Mouse (Mus musculus): ENCODE results near the gene Qpct. TPM values are rescaled to one million over a fixed set of nuclear protein-coding genes. Genes with fewer than 3 reads are reported as not detected.

Gene Qpct
- polyA plus RNA-seq, 1 experiment from 2014 or later: 53.8 TPM

DNA sequence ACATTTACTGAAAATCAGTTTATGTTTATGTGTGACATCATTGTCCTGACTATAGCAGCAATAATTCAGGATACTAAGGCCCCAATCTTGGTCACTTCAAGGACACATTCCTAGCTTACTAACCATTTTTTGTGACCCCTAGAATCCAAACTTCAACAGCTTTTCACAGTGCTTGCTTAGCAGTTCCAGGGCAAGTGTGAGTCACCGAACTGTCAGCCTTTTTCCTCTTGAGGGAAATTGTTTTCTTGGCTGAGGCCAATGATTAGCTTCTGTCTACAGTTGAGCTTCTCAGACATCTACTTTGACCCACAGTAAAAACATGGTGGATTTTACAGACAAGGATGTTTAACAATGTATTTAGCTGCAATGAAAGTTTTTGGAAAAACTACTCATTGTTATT lies 12.5 kb downstream of the Qpct start:
- 50% methylated on average over 1 of the region's 1 CpGs for WGBS (ENCODE audit: insufficient replicate concordance)
- no peak for TF ChIP-seq CTCF (IDR thresholded peaks at IDR 0.05; ENCODE audit: low read depth)
- TF ChIP-seq EP300 (IDR thresholded peaks at IDR 0.05; ENCODE audit: low read depth): no peak
- no peak overlapping the region for H3K27ac ChIP-seq (ENCODE audit: low read depth)

DNA sequence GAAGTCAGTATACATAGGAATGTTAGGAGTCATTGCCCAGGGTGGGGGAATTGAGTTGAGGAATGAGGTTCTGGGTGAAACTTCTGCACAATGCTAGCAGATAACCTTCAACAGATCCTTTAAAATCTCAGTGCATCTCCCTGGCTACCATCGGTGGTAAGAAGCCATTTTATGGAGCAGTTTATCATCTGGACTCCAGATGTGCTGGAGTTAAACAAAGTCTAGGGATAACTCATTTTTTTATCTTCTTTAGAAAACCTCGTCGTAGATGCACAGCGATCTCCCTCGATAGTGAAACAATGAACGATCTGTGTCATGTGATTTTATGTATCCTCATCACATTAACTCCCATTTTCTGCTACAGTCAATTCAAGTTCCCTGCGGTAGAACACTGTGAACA lies 16.9 kb downstream of the Qpct start:
- no peak overlapping the region for H3K9ac ChIP-seq (replicated peaks)
- WGBS (ENCODE audit: insufficient replicate concordance): 64% methylated on average over 7 of the region's 7 CpGs
- no peak overlapping the region for H3K4me3 ChIP-seq (ENCODE audit: low read depth, low read length)
- DNase-seq (no peak), ATAC-seq (no peak)
- TF ChIP-seq EP300 (IDR thresholded peaks at IDR 0.05; ENCODE audit: low read depth): no peak
- TF ChIP-seq CTCF (IDR thresholded peaks at IDR 0.05; ENCODE audit: low read depth): no peak
- H3K27me3 ChIP-seq (ENCODE audit: insufficient read depth, low read length): no peaks in the 10 kb centered on the region
- no peak overlapping the region for H3K4me2 ChIP-seq (ENCODE audit: low read depth, low read length)
- no peaks in the 10 kb centered on the region for H3K36me3 ChIP-seq (replicated peaks; ENCODE audit: insufficient read depth, low read length)
- peak overlapping the region; percentile 94 for H3K27ac ChIP-seq (ENCODE audit: low read depth)
- H3K4me1 ChIP-seq (ENCODE audit: insufficient read depth): peaks cover 5% of the 10 kb centered on the region
- no peaks in the 10 kb centered on the region for H3K9me3 ChIP-seq (ENCODE audit: low read length)

More for the DNA sequence above, 12.5 kb downstream of the Qpct start:
- Histone ChIP-seq H3K27me3 (ENCODE audit: insufficient read depth, low read length) (no peaks in the 10 kb centered on the region), H3K4me2 (ENCODE audit: low read depth, low read length) (no peak overlapping the region), H3K36me3 (replicated peaks; ENCODE audit: insufficient read depth, low read length) (no peaks in the 10 kb centered on the region), H3K4me3 (ENCODE audit: low read depth, low read length) (no peak overlapping the region), H3K9me3 (ENCODE audit: low read length) (no peaks in the 10 kb centered on the region), H3K9ac (replicated peaks) (no peak overlapping the region), H3K4me1 (ENCODE audit: insufficient read depth) (no peaks in the 10 kb centered on the region; the same call in 1 of the 2 replicates)
- DNase-seq: no peak
- no peak for ATAC-seq

DNA sequence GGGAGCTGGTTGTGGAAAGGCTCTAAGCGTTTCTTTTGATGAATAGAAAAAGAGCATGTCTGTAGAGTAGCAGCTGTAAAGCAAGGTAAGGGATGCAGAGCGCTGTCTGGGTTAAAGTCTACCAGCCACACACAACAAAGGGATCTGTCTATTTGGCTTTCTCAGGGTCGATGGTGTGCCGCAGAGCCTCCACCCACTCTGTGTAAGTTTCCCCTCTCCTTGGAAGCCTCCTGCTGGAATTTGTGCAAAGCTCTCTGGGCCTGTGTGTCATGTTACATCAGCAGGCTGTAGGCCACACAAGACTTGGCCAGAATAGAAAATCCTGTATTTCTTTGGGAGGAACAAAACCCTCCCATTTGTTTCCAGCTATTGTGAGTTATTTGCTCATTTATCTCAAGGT lies 17.3 kb downstream of the Qpct start:
- H3K4me2 ChIP-seq (ENCODE audit: low read depth, low read length): no peak overlapping the region
- peak; percentile 32; the same call in 1 of the 2 replicates for TF ChIP-seq CTCF (IDR thresholded peaks at IDR 0.05; ENCODE audit: low read depth)
- 0 out of 2 replicates have a peak, but pooled peaks have one; percentile 28 for TF ChIP-seq EP300 (IDR thresholded peaks at IDR 0.05; ENCODE audit: low read depth)
- H3K9ac ChIP-seq (replicated peaks): no peak overlapping the region
- H3K36me3 ChIP-seq (replicated peaks; ENCODE audit: insufficient read depth, low read length): no peaks in the 10 kb centered on the region
- WGBS (ENCODE audit: insufficient replicate concordance): 44% methylated on average over 4 of the region's 4 CpGs
- ATAC-seq: peak; percentile 71
- peak; percentile 33 for DNase-seq
- no peaks in the 10 kb centered on the region for H3K27me3 ChIP-seq (ENCODE audit: insufficient read depth, low read length)
- peak overlapping the region; percentile 94 for H3K27ac ChIP-seq (ENCODE audit: low read depth)
- H3K4me1 ChIP-seq (ENCODE audit: insufficient read depth): peaks cover 5% of the 10 kb centered on the region
- H3K4me3 ChIP-seq (ENCODE audit: low read depth, low read length): no peak overlapping the region
- H3K9me3 ChIP-seq (ENCODE audit: low read length): no peaks in the 10 kb centered on the region

- Histone ChIP-seq H3K9me3 (ENCODE audit: low read length) (no peaks in the 10 kb centered on the region), H3K4me1 (ENCODE audit: insufficient read depth) (peaks cover 5% of the 10 kb centered on the region), H3K4me3 (ENCODE audit: low read depth, low read length) (no peak overlapping the region), H3K36me3 (replicated peaks; ENCODE audit: insufficient read depth, low read length) (no peaks in the 10 kb centered on the region), H3K27ac (ENCODE audit: low read depth) (peak overlapping the region; percentile 94), H3K4me2 (ENCODE audit: low read depth, low read length) (peak overlapping the region; percentile 44), H3K9ac (replicated peaks) (no peak overlapping the region), H3K27me3 (ENCODE audit: insufficient read depth, low read length) (no peaks in the 10 kb centered on the region)
- ATAC-seq (peak; percentile 91), DNase-seq (no peak)
- TF ChIP-seq EP300 (IDR thresholded peaks at IDR 0.05; ENCODE audit: low read depth): 0 out of 2 replicates have a peak, but pooled peaks have one; percentile 17
- no peak for TF ChIP-seq CTCF (IDR thresholded peaks at IDR 0.05; ENCODE audit: low read depth)
- 60% methylated on average over 14 of the region's 14 CpGs for WGBS (ENCODE audit: insufficient replicate concordance)
These were observed 18.2 kb downstream of the Qpct start for GRCm38 (mm10) chr17:79069766-79070480.

- Histone ChIP-seq H3K27ac (ENCODE audit: low read depth) (no peak overlapping the region), H3K27me3 (ENCODE audit: insufficient read depth, low read length) (no peaks in the 10 kb centered on the region), H3K4me2 (ENCODE audit: low read depth, low read length) (no peak overlapping the region), H3K9me3 (ENCODE audit: low read length) (no peaks in the 10 kb centered on the region), H3K4me3 (ENCODE audit: low read depth, low read length) (no peak overlapping the region), H3K36me3 (replicated peaks; ENCODE audit: insufficient read depth, low read length) (no peaks in the 10 kb centered on the region), H3K9ac (replicated peaks) (no peak overlapping the region), H3K4me1 (ENCODE audit: insufficient read depth) (peaks cover 5% of the 10 kb centered on the region; the same call in 1 of the 2 replicates)
- no peak for TF ChIP-seq EP300 (IDR thresholded peaks at IDR 0.05; ENCODE audit: low read depth)
- no peak for TF ChIP-seq CTCF (IDR thresholded peaks at IDR 0.05; ENCODE audit: low read depth)
- 86% methylated on average over 11 of the region's 11 CpGs for WGBS (ENCODE audit: insufficient replicate concordance)
- ATAC-seq: no peak
- no peak for DNase-seq
These were observed 20.2 kb downstream of the Qpct start for GRCm38 (mm10) chr17:79071951-79072350.

- H3K4me1 ChIP-seq (ENCODE audit: insufficient read depth): no peaks in the 10 kb centered on the region
These were observed 25.5 kb downstream of the Qpct start for GRCm38 (mm10) chr17:79076974-79077847.

More at GRCm38 (mm10) chr17:79076974-79077847, 25.5 kb downstream of the Qpct start:
- no peak for TF ChIP-seq CTCF (IDR thresholded peaks at IDR 0.05; ENCODE audit: low read depth)
- no peak for TF ChIP-seq EP300 (IDR thresholded peaks at IDR 0.05; ENCODE audit: low read depth)
- 71% methylated on average over 8 of the region's 8 CpGs for WGBS (ENCODE audit: insufficient replicate concordance)
- no peak overlapping the region for H3K4me2 ChIP-seq (ENCODE audit: low read depth, low read length)
- no peak overlapping the region for H3K9ac ChIP-seq (replicated peaks)
- no peaks in the 10 kb centered on the region for H3K27me3 ChIP-seq (ENCODE audit: insufficient read depth, low read length)
- no peak overlapping the region for H3K4me3 ChIP-seq (ENCODE audit: low read depth, low read length)
- ATAC-seq: no peak
- H3K27ac ChIP-seq (ENCODE audit: low read depth): no peak overlapping the region
- H3K36me3 ChIP-seq (replicated peaks; ENCODE audit: insufficient read depth, low read length): no peaks in the 10 kb centered on the region; the same call in 1 of the 2 replicates
- no peak for DNase-seq
- H3K9me3 ChIP-seq (ENCODE audit: low read length): no peaks in the 10 kb centered on the region
